Mouse (Mus musculus): Measurements from ENCODE around the gene C2cd5. TPM values are rescaled to one million over a fixed set of nuclear protein-coding genes. Genes with fewer than 3 reads are reported as not detected.

The C2cd5 gene
- total and polyA plus RNA-seq, 3 experiments: 16.2 to 47.6 (median 30.5) TPM

DNA sequence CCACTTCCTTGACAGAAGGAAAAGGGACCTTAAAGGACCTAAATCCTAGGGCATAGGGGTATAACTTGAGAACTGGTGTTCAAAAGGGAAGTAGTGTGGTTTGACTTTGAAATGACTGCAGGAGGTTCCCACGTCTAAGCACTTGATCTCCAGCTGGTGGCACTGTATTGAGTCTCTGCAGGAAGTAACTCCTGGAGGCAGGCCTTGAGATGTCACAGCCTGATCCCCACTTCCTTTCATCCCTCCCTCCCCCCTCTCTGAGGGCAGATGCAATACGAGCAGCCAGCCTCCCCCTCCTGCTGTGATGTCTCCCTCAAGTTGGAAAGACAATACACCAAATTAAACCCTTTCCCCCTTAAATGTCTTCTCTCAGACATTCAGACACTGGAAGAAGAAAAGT, 14.6 kb upstream of the C2cd5 start (continued):
- TF ChIP-seq ZMIZ1 (IDR thresholded peaks at IDR 0.05; ENCODE audit: low read depth, low read length): no peak
- TF ChIP-seq ELF1 (IDR thresholded peaks at IDR 0.05; ENCODE audit: low read depth, low read length): peak; percentile 80
- no peak for TF ChIP-seq CHD2 (IDR thresholded peaks at IDR 0.05; ENCODE audit: low read length)
- TF ChIP-seq NELFE (IDR thresholded peaks at IDR 0.05; ENCODE audit: low read depth, low read length): no peak; the same call in 1 of the 2 replicates
- TF ChIP-seq CTCF (IDR thresholded peaks at IDR 0.05 in 2 of 3, conservative IDR thresholded peaks at IDR 0.05 in 1 of 3; ENCODE audit: control insufficient read depth in 1 of 3, insufficient read depth in 1 of 3, low read depth in 2 of 3, low read length in 3 of 3, poor library complexity in 1 of 3, severe bottlenecking in 1 of 3): peak in 2 of 3 experiments; percentile 42 to 63; a peak in 4 of 6 replicates
- no peak for TF ChIP-seq ZNF384 (IDR thresholded peaks at IDR 0.05; ENCODE audit: low read depth, low read length)

DNA sequence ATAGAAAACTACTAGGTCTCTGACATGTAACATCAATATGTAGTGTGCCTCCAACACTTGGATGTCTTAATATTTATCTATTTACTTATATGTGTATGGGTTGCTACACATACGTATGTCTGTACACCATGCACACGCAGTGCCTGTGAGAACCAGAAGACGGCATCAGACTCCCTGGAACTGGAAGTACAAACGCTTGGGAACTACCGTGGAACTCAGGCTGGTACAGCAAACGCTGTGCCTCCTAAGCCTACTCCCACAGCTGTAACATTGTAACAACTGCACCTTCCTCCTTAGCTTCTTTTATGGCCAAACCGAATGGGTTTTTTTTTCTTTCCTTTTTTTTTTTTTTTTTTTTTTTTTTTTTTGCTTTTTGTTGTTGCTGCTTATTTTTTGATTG, 10.4 kb upstream of the C2cd5 start:
- Histone ChIP-seq H3K79me2 (ENCODE audit: control insufficient read depth, insufficient read depth, low read length, poor library complexity) (no peaks in the 10 kb centered on the region), H3K27me3 (ENCODE audit: control insufficient read depth in 1 of 2, insufficient read depth in 2 of 2, low read length in 2 of 2) (no peaks in the 10 kb centered on the region), H3K9me3 (replicated peaks; ENCODE audit: insufficient read depth, low read length) (no peaks in the 10 kb centered on the region), H3K27ac (ENCODE audit: control insufficient read depth, low read depth, low read length) (no peak overlapping the region), H3K9ac (ENCODE audit: control insufficient read depth, low read depth, low read length, poor library complexity, severe bottlenecking) (no peak overlapping the region), H3K4me3 (ENCODE audit: control insufficient read depth in 1 of 2, insufficient read depth in 1 of 2, low read depth in 2 of 2, low read length in 2 of 2) (no peak overlapping the region), H3K4me1 (ENCODE audit: control insufficient read depth in 1 of 2, insufficient read depth in 2 of 2, low read length in 2 of 2) (peaks cover 2 to 10% of the 10 kb centered on the region in 2 experiments; a peak in 3 of 4 replicates), H3K36me3 (ENCODE audit: control insufficient read depth in 1 of 2, insufficient read depth in 2 of 2, low read length in 2 of 2) (no peaks in the 10 kb centered on the region)
- no peak for DNase-seq (ENCODE audit: low read depth, low spot score)
- TF ChIP-seq POLR2AphosphoS5 (IDR thresholded peaks at IDR 0.05; ENCODE audit: borderline replicate concordance, low read depth, low read length) (no peak), SIN3A (IDR thresholded peaks at IDR 0.05; ENCODE audit: low read length) (no peak), NELFE (IDR thresholded peaks at IDR 0.05; ENCODE audit: low read depth, low read length) (no peak), SMC3 (IDR thresholded peaks at IDR 0.05; ENCODE audit: low read depth, low read length) (no peak), ZNF384 (IDR thresholded peaks at IDR 0.05; ENCODE audit: low read depth, low read length) (0 out of 2 replicates have a peak, but pooled peaks have one; percentile 19), JUND (IDR thresholded peaks at IDR 0.05; ENCODE audit: low read depth, low read length) (no peak), CTCF (IDR thresholded peaks at IDR 0.05 in 2 of 3, conservative IDR thresholded peaks at IDR 0.05 in 1 of 3; ENCODE audit: control insufficient read depth in 1 of 3, insufficient read depth in 1 of 3, low read depth in 2 of 3, low read length in 3 of 3, poor library complexity in 1 of 3, severe bottlenecking in 1 of 3) (no peak), KAT2A (conservative IDR thresholded peaks at IDR 0.05; ENCODE audit: low read depth, low read length) (no peak)

GRCm38 (mm10) chr6:143109622-143110218, 9.8 kb upstream of the C2cd5 start:
- Histone ChIP-seq H3K9me3 (replicated peaks; ENCODE audit: insufficient read depth, low read length) (no peaks in the 10 kb centered on the region), H3K4me3 (ENCODE audit: control insufficient read depth in 1 of 2, insufficient read depth in 1 of 2, low read depth in 2 of 2, low read length in 2 of 2) (no peak overlapping the region), H3K4me1 (ENCODE audit: control insufficient read depth in 1 of 2, insufficient read depth in 2 of 2, low read length in 2 of 2) (peaks cover 2 to 8% of the 10 kb centered on the region in 2 experiments; a peak in 3 of 4 replicates), H3K79me2 (ENCODE audit: control insufficient read depth, insufficient read depth, low read length, poor library complexity) (no peaks in the 10 kb centered on the region), H3K27me3 (ENCODE audit: control insufficient read depth in 1 of 2, insufficient read depth in 2 of 2, low read length in 2 of 2) (no peaks in the 10 kb centered on the region), H3K9ac (ENCODE audit: control insufficient read depth, low read depth, low read length, poor library complexity, severe bottlenecking) (no peak overlapping the region), H3K27ac (ENCODE audit: control insufficient read depth, low read depth, low read length) (no peak overlapping the region), H3K36me3 (ENCODE audit: control insufficient read depth in 1 of 2, insufficient read depth in 2 of 2, low read length in 2 of 2) (no peaks in the 10 kb centered on the region)
- DNase-seq (ENCODE audit: low read depth, low spot score): no peak
- no peak for TF ChIP-seq SIN3A (IDR thresholded peaks at IDR 0.05; ENCODE audit: low read length)
- TF ChIP-seq MAFK (IDR thresholded peaks at IDR 0.05; ENCODE audit: borderline replicate concordance, low read depth, low read length): no peak
- no peak for TF ChIP-seq ELF1 (IDR thresholded peaks at IDR 0.05; ENCODE audit: low read depth, low read length)
- TF ChIP-seq POLR2AphosphoS5 (IDR thresholded peaks at IDR 0.05; ENCODE audit: borderline replicate concordance, low read depth, low read length): no peak
- no peak for TF ChIP-seq POLR2A (IDR thresholded peaks at IDR 0.05; ENCODE audit: control insufficient read depth in 1 of 2, insufficient read depth in 1 of 2, low read depth in 1 of 2, low read length in 2 of 2, poor library complexity in 1 of 2)
- TF ChIP-seq MXI1 (IDR thresholded peaks at IDR 0.05; ENCODE audit: low read depth, low read length): no peak
- TF ChIP-seq MAZ (IDR thresholded peaks at IDR 0.05; ENCODE audit: low read depth, low read length): no peak
- no peak for TF ChIP-seq RAD21 (IDR thresholded peaks at IDR 0.05; ENCODE audit: low read depth, low read length)
- no peak for TF ChIP-seq MAX (IDR thresholded peaks at IDR 0.05; ENCODE audit: low read length)
- TF ChIP-seq HCFC1 (IDR thresholded peaks at IDR 0.05; ENCODE audit: low read depth, low read length): no peak
- TF ChIP-seq MYC (IDR thresholded peaks at IDR 0.05; ENCODE audit: low read depth, low read length): no peak
- TF ChIP-seq NELFE (IDR thresholded peaks at IDR 0.05; ENCODE audit: low read depth, low read length): no peak
- TF ChIP-seq ZC3H11A (IDR thresholded peaks at IDR 0.05; ENCODE audit: low read depth, low read length): no peak
- TF ChIP-seq MYB (IDR thresholded peaks at IDR 0.05; ENCODE audit: low read depth, low read length): no peak
- TF ChIP-seq ZNF384 (IDR thresholded peaks at IDR 0.05; ENCODE audit: low read depth, low read length): no peak
- TF ChIP-seq CHD2 (IDR thresholded peaks at IDR 0.05; ENCODE audit: low read length): no peak
